Mouse (Mus musculus) midbrain, embryonic 13.5 days (tissue): ENCODE results near the gene Zfp961. TPM values are rescaled to one million over a fixed set of nuclear protein-coding genes. Genes with fewer than 3 reads are reported as not detected.
"Not testable (repeated sequence)": the region's sequence is repeated elsewhere in the genome, so short reads cannot be mapped to it uniquely, and the experiment has no call there.

Experiments
- ATAC-seq: fragments of 200-750 bp; cut with Nextera tagmentation; 2 replicates; pipeline ENCODE4 v1.8.0; 2017; ENCODE audit warnings: mild to moderate bottlenecking, moderate TSS enrichment, moderate library complexity
- H3K27ac ChIP-seq: fragments of 300-500 bp; sonication (generic); 2 replicates; pipeline ENCODE4 v1.5.1; 2015; ENCODE audit warnings: inconsistent platforms, mild to moderate bottlenecking, moderate library complexity
- H3K27me3 ChIP-seq: fragments of 300-500 bp; sonication (generic); 2 replicates; pipeline ENCODE4 v1.6.1; 2015; ENCODE audit warnings: mild to moderate bottlenecking, inconsistent platforms
- H3K36me3 ChIP-seq: fragments of 300-500 bp; sonication (generic); 2 replicates; pipeline ENCODE4 v1.6.1; 2015; ENCODE audit warnings: mild to moderate bottlenecking, inconsistent platforms
- H3K4me1 ChIP-seq: fragments of 300-500 bp; sonication (generic); replicated peaks from 2 replicates; pipeline ENCODE4 v1.6.1; 2015; ENCODE audit warnings: inconsistent platforms
- H3K4me2 ChIP-seq: fragments of 300-500 bp; sonication (generic); replicated peaks from 2 replicates; pipeline ENCODE4 v1.6.1; 2015; ENCODE audit warnings: moderate library complexity, mild to moderate bottlenecking, inconsistent platforms
- H3K4me3 ChIP-seq: fragments of 300-500 bp; sonication (generic); replicated peaks from 2 replicates; pipeline ENCODE4 v1.5.1; 2015; ENCODE audit warnings: mild to moderate bottlenecking, inconsistent platforms
- H3K9ac ChIP-seq: fragments of 300-500 bp; sonication (generic); replicated peaks from 2 replicates; pipeline ENCODE4 v1.6.1; 2015; ENCODE audit warnings: mild to moderate bottlenecking, inconsistent platforms
- H3K9me3 ChIP-seq: fragments of 300-500 bp; sonication (generic); 2 replicates; pipeline ENCODE4 v1.6.1; 2016; ENCODE audit warnings: mild to moderate bottlenecking, inconsistent platforms
- WGBS: fragments of 180-500 bp; shearing (Covaris S2); methylation state at CpG from one replicate; pipeline ENCODE4 v1.1.7; 2015; 5-methylcytosine and 5-hydroxymethylcytosine counted together
- polyA plus RNA-seq: library from polyadenylated mRNA; unstranded; fragments of >200 nt; fragmentation: Nextera tagmentation; extraction: Ambion mirVana; gene quantifications from 2 replicates; pipeline ENCODE4 v1.2.1, GENCODE M21; 2015

Gene Zfp961
- polyA plus RNA-seq, 1 experiment from 2014 or later, result 18.8 TPM

DNA sequence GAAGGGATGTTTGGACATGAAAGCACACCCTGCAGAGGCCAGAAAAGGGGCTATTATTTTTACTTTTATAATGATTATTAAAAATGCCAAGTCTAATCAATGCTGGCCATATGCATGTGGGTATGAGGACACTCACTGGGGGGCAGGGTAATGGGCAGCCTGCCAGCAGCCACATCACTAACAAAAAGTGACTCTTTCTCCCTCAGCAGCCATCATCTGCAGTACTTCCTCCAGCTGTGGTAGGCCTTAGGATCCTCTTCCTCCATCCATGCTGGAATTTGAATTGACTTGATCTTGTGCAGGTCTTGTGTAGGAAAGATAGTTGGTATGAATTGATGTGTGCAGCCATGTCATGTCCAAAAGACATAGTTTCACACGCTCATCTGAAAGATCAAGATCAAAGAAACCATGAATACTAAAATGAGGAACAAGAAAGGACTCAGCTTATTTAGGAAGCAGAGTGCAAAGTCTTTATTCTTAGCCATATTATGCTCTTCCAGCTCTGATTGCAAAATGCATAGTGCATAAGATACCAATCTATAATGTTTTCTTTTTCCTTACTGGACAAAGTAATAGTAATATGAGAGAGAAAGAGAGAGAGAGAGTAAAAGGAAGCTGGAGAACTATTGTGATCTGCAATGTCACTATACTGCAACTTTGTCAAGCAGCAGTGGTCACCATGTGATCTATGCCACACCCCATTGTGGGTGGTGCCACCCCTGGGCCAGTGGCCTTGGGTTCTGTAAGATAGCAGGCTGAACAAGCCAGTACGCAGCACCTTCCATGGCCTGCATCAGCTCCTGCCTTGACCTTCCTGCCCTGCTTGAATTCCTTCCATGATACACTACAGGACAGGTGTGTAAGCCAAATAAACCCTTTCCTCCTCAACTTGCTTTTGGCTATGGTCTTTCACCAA, 10.3 kb upstream of the Zfp961 start:
- Histone ChIP-seq H3K27me3 (0 out of 2 replicates have a peak, but pooled peaks cover 4% of the 10 kb centered on the region), H3K27ac (no peak overlapping the region), H3K4me3 (no peak overlapping the region), H3K4me1 (no peaks in the 10 kb centered on the region), H3K36me3 (no peaks in the 10 kb centered on the region), H3K9ac (no peak overlapping the region), H3K4me2 (no peak overlapping the region), H3K9me3 (no peaks in the 10 kb centered on the region)
- no peak for ATAC-seq
- 87% methylated on average over 2 of the region's 2 CpGs for WGBS

DNA sequence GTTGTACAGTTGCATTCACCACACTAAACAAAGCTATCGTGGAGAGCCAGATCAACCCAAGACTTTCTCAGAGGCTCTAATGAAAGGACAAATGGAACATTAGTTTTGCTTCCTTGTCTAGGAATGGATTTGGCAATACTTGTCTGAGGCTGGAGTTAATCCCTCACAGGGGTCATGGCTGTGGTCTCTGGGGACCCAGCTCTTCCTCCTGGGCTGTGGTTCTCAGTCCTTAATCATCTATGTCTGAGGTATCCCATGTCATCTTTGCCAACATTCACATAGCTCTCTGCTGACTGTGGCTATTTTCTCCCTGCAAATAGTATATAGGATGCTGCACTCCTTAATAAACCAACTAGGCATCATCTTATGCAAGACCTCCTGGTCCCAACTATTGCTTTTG, 9.1 kb upstream of the Zfp961 start:
- H3K4me1 ChIP-seq, result no peaks in the 10 kb centered on the region
- 0 out of 2 replicates have a peak, but pooled peaks cover 6% of the 10 kb centered on the region for H3K27me3 ChIP-seq
- 88% methylated on average over 1 of the region's 1 CpGs for WGBS
- no peak overlapping the region for H3K27ac ChIP-seq
- H3K4me3 ChIP-seq, result no peak overlapping the region
- ATAC-seq, result no peak
- no peaks in the 10 kb centered on the region for H3K9me3 ChIP-seq
- H3K9ac ChIP-seq, result no peak overlapping the region
- no peak overlapping the region for H3K4me2 ChIP-seq
- no peaks in the 10 kb centered on the region for H3K36me3 ChIP-seq

GRCm38 (mm10) chr8:71948624-71949023, 2.2 kb upstream of the Zfp961 start:
- H3K27ac ChIP-seq, result no peak overlapping the region
- no peaks in the 10 kb centered on the region for H3K9me3 ChIP-seq
- ATAC-seq, result no peak
- peaks cover 16% of the 10 kb centered on the region for H3K4me1 ChIP-seq
- no peak overlapping the region for H3K9ac ChIP-seq
- H3K4me2 ChIP-seq, result no peak overlapping the region
- no peaks in the 10 kb centered on the region for H3K36me3 ChIP-seq
- 0 out of 2 replicates have a peak, but pooled peaks cover 6% of the 10 kb centered on the region for H3K27me3 ChIP-seq
- H3K4me3 ChIP-seq, result no peak overlapping the region
- 87% methylated on average over 5 of the region's 5 CpGs for WGBS

- Histone ChIP-seq H3K4me3 (peak overlapping the region; percentile 72), H3K36me3 (peaks cover 14% of the 10 kb centered on the region), H3K4me2 (peak overlapping the region; percentile 55), H3K9me3 (peaks cover 10% of the 10 kb centered on the region; the same call in 1 of the 2 replicates), H3K4me1 (peaks cover 16% of the 10 kb centered on the region), H3K27ac (peak overlapping the region; percentile 53; the same call in 1 of the 2 replicates), H3K27me3 (no peaks in the 10 kb centered on the region), H3K9ac (peak overlapping the region; percentile 78)
- no peak for ATAC-seq
- 40% methylated on average over 14 of the region's 14 CpGs for WGBS
Observed at GRCm38 (mm10) chr8:71951436-71952161, 761 bp downstream of the Zfp961 start.

DNA sequence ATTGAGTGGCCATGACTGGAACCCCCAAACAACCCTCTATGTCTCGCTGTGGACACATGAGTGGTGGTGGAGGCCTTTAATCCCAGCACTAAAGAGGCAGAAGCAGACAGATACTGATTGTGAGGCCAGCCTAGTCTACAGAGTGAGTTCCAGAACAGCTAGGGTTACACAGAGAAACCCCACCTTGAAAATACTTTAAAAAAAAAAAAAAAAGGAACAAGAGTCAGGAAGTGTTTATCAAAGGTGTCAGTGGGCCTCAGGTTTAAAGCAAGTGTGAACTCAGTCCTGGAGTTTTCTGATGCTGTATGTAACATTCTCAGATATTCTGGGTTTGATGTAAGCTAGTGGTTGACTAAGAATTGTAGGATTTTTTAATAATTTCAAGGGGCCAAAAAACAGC, 1.7 kb downstream of the Zfp961 start:
- peaks cover 10% of the 10 kb centered on the region; the same call in 1 of the 2 replicates for H3K9me3 ChIP-seq
- WGBS, result 93% methylated on average over 1 of the region's 1 CpGs
- H3K27me3 ChIP-seq, result no peaks in the 10 kb centered on the region
- H3K36me3 ChIP-seq, result peaks cover 14% of the 10 kb centered on the region
- no peak for ATAC-seq
- H3K4me3 ChIP-seq, result no peak overlapping the region
- H3K4me1 ChIP-seq, result peaks cover 16% of the 10 kb centered on the region
- H3K27ac ChIP-seq, result no peak overlapping the region
- peak overlapping the region; percentile 55 for H3K4me2 ChIP-seq
- H3K9ac ChIP-seq, result no peak overlapping the region

GRCm38 (mm10) chr8:71952961-71953700, 2.3 kb downstream of the Zfp961 start:
- not testable (repeated sequence) for H3K9ac ChIP-seq, ATAC-seq, H3K4me3 ChIP-seq, H3K27ac ChIP-seq, H3K27me3 ChIP-seq, H3K4me2 ChIP-seq
- Histone ChIP-seq H3K36me3 (peaks cover 17% of the 10 kb centered on the region), H3K9me3 (peaks cover 10% of the 10 kb centered on the region; the same call in 1 of the 2 replicates), H3K4me1 (peaks cover 16% of the 10 kb centered on the region)
- WGBS, result 96% methylated on average over 16 of the region's 16 CpGs

- Histone ChIP-seq H3K27me3 (no peaks in the 10 kb centered on the region), H3K9ac (no peak overlapping the region), H3K27ac (no peak overlapping the region), H3K4me2 (no peak overlapping the region), H3K4me3 (no peak overlapping the region), H3K36me3 (peaks cover 22% of the 10 kb centered on the region), H3K4me1 (peaks cover 16% of the 10 kb centered on the region), H3K9me3 (peaks cover 10% of the 10 kb centered on the region; the same call in 1 of the 2 replicates)
- ATAC-seq, result no peak
- 98% methylated on average over 9 of the region's 9 CpGs for WGBS
Observed at GRCm38 (mm10) chr8:71954666-71955065, 3.8 kb downstream of the Zfp961 start.

- no peak overlapping the region for H3K4me3 ChIP-seq
- ATAC-seq, result no peak
- H3K9me3 ChIP-seq, result peaks cover 8% of the 10 kb centered on the region; the same call in 1 of the 2 replicates
- no peak overlapping the region for H3K4me2 ChIP-seq
- no peak overlapping the region for H3K27ac ChIP-seq
- no peaks in the 10 kb centered on the region for H3K4me1 ChIP-seq
- no peaks in the 10 kb centered on the region for H3K27me3 ChIP-seq
- H3K36me3 ChIP-seq, result peaks cover 44% of the 10 kb centered on the region
- no peak overlapping the region for H3K9ac ChIP-seq
Observed at GRCm38 (mm10) chr8:71960483-71960882, 9.6 kb downstream of the Zfp961 start.

DNA sequence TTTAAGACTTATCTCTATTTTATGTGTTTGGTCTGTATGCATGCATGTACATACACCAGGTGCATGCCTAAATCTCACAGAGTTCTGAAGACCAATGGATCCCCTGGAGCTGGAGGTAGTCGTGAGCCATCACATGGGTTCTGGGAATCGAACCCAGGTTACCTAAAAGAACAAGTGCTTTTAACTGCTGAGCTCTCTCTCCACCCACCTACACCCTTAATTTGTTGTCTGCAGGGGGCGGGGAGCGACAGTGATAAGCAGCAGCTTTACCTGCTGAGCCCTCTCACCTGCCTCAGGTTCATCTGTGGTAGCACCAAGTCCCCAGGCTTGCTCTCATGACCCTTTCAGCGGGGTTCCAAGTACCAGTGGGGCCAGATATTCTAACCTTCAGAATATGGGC, 11.0 kb downstream of the Zfp961 start:
- peaks cover 9% of the 10 kb centered on the region; the same call in 1 of the 2 replicates for H3K9me3 ChIP-seq
- H3K4me2 ChIP-seq, result no peak overlapping the region
- H3K36me3 ChIP-seq, result peaks cover 57% of the 10 kb centered on the region
- ATAC-seq, result no peak
- no peaks in the 10 kb centered on the region for H3K27me3 ChIP-seq
- no peak overlapping the region for H3K27ac ChIP-seq
- no peak overlapping the region for H3K4me3 ChIP-seq
- no peaks in the 10 kb centered on the region for H3K4me1 ChIP-seq
- 94% methylated on average over 5 of the region's 5 CpGs for WGBS
- no peak overlapping the region for H3K9ac ChIP-seq

- WGBS, result 92% methylated on average over 3 of the region's 3 CpGs
- H3K9me3 ChIP-seq, result peaks cover 9% of the 10 kb centered on the region; the same call in 1 of the 2 replicates
- H3K4me3 ChIP-seq, result no peak overlapping the region
- H3K27me3 ChIP-seq, result no peaks in the 10 kb centered on the region
- H3K9ac ChIP-seq, result no peak overlapping the region
- no peak for ATAC-seq
- peaks cover 71% of the 10 kb centered on the region for H3K36me3 ChIP-seq
- no peak overlapping the region for H3K4me2 ChIP-seq
- H3K27ac ChIP-seq, result no peak overlapping the region
- no peaks in the 10 kb centered on the region for H3K4me1 ChIP-seq
Observed at GRCm38 (mm10) chr8:71964051-71964450, 13.2 kb downstream of the Zfp961 start.

DNA sequence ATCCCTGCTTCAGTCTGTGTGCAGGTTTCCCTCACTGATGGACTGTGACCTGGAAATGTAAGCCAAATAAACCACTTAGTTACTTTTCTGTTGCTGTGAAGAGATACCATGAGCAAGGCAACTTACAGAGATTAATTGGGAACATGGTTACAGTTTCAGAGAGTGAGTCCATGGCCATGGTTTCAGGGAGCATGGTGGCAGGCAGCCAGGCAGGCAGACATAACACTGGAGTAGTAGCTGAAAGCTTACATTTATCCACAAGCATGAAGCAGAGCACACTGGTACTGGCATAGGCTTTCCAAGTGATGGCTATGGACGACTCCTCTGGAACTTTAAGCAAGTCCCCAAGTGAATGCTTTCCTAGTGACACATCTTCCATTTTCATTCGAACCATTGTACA, 14.3 kb downstream of the Zfp961 start:
- Histone ChIP-seq H3K27me3 (no peaks in the 10 kb centered on the region), H3K4me2 (no peak overlapping the region), H3K4me1 (no peaks in the 10 kb centered on the region), H3K9ac (no peak overlapping the region), H3K27ac (no peak overlapping the region), H3K4me3 (no peak overlapping the region), H3K36me3 (peaks cover 72% of the 10 kb centered on the region), H3K9me3 (peaks cover 9% of the 10 kb centered on the region; the same call in 1 of the 2 replicates)
- 94% methylated on average over 2 of the region's 2 CpGs for WGBS
- no peak for ATAC-seq
